Mouse (Mus musculus) G1E (cell line): ENCODE results near the gene Glcci1. TPM values are rescaled to one million over a fixed set of nuclear protein-coding genes. Genes with fewer than 3 reads are reported as not detected.

ENCODE experiments used
- ATAC-seq: 2 replicates; pipeline ENCODE4 v1.8.0; 2016; ENCODE audit warnings: mild to moderate bottlenecking; ENCODE audit not compliant: insufficient number of reproducible peaks, poor library complexity, low FRiP score, severe bottlenecking; ENCODE audit errors: extremely low read depth
- DNase-seq: peaks from one replicate; pipeline ENCODE4 v3.0.0; 2012; ENCODE audit warnings: low spot score
- H3K27me3 ChIP-seq: 2 replicates; pipeline ENCODE4 v1.6.1; 2012; ENCODE audit warnings: mild to moderate bottlenecking, low read length, inconsistent platforms; ENCODE audit not compliant: insufficient read depth
- H3K36me3 ChIP-seq: replicated peaks from 2 replicates; pipeline ENCODE3; 2012; ENCODE audit warnings: mild to moderate bottlenecking, inconsistent platforms
- H3K4me1 ChIP-seq: 2 replicates; pipeline ENCODE4 v1.6.1; 2012; ENCODE audit warnings: low read depth, low read length, inconsistent platforms, mixed read lengths; ENCODE audit not compliant: insufficient read depth
- H3K4me3 ChIP-seq: 2 replicates; pipeline ENCODE4 v1.5.1; 2012; ENCODE audit warnings: low read depth, mild to moderate bottlenecking, inconsistent platforms, low read length, moderate library complexity, mixed read lengths
- H3K9me3 ChIP-seq: replicated peaks from 2 replicates; pipeline ENCODE4 v1.6.1; 2012; ENCODE audit warnings: inconsistent platforms
- CTCF ChIP-seq: IDR thresholded peaks from 2 replicates; pipeline ENCODE4 v1.5.1; 2012; ENCODE audit warnings: low read depth, low read length, inconsistent platforms, mixed read lengths
- GATA1 ChIP-seq: IDR thresholded peaks from 2 replicates; pipeline ENCODE4 v1.6.1; 2012; ENCODE audit warnings: borderline replicate concordance, low read length, inconsistent platforms, mixed read lengths
- GATA2 ChIP-seq: IDR thresholded peaks from 2 replicates; pipeline ENCODE4 v1.6.1; 2012; ENCODE audit warnings: low read depth, low read length, inconsistent platforms, borderline replicate concordance
- POLR2AphosphoS5 ChIP-seq: IDR thresholded peaks from 2 replicates; pipeline ENCODE4 v1.6.1; 2012; ENCODE audit warnings: low read depth, low read length, inconsistent platforms; ENCODE audit not compliant: insufficient replicate concordance
- TAL1 ChIP-seq: conservative IDR thresholded peaks from 2 replicates; pipeline ENCODE4 v1.6.1; 2012; ENCODE audit warnings: low read depth, low read length, inconsistent platforms, mixed read lengths
- polyA plus RNA-seq: library from polyadenylated mRNA; stranded (reverse); fragments of >175 nt; gene quantifications from 2 replicates; pipeline ENCODE4 v1.2.3, GENCODE M21; 2012
- total RNA-seq, 2 experiments: library from RNA; stranded (forward) in 1 of 2; stranded (reverse) in 1 of 2; fragments of 200-1000 nt in 1 of 2; fragments of >200 nt in 1 of 2; fragmentation: Nextera tagmentation in 1 of 2; gene quantifications; 2 replicates each; pipeline ENCODE4 v1.2.3; 2014 to 2017

Glcci1 gene
- total and polyA plus RNA-seq, 3 experiments = 19.0 to 85.9 (median 37.4) TPM

DNA sequence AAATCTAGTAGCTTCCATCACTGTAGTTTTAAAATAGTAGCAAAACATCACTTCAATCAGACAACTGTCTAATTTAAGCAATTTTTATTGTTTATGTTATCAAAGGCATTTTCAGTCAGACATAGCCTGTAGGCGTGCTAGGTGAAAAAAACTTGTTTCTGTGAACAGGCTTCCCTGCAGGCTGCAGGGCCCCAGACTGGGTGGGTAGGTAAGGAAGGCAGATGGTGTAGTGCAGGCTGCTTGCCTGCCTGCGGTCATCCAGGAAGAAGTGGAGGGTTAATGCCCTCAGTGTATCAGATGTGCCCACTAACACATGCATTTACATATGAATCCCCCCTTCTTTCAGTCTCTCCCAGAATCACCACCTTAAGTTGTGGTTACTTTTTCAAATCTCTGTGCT is 136.3 kb downstream of the Glcci1 start:
- no peak for TF ChIP-seq POLR2AphosphoS5
- TF ChIP-seq CTCF = no peak
- no peak for TF ChIP-seq GATA1
- no peak for TF ChIP-seq GATA2
- no peak for TF ChIP-seq TAL1
- ATAC-seq (no peak), DNase-seq (no peak)
- Histone ChIP-seq H3K27me3 (peaks cover 19% of the 10 kb centered on the region), H3K4me3 (no peak overlapping the region), H3K9me3 (no peaks in the 10 kb centered on the region), H3K4me1 (peaks cover 32% of the 10 kb centered on the region), H3K36me3 (no peaks in the 10 kb centered on the region)
